Mouse (Mus musculus) liver, adult 2 months (tissue): ENCODE measurements around the gene Il6st. TPM values are rescaled to one million over a fixed set of nuclear protein-coding genes. Genes with fewer than 3 reads are reported as not detected.

Source experiments
- DNase-seq: peaks from one replicate; pipeline ENCODE4 v3.0.0-alpha.2; 2011; ENCODE audit warnings: low read depth, low spot score; ENCODE audit errors: extremely low read depth
- H3K27ac ChIP-seq: fragments of 200-500 bp; replicated peaks from 2 replicates; pipeline ENCODE4 v1.5.1; 2012; ENCODE audit warnings: low read depth, mild to moderate bottlenecking, control low read depth, inconsistent platforms, low read length; ENCODE audit not compliant: insufficient read depth
- H3K27me3 ChIP-seq: fragments of 200-500 bp; 2 replicates; pipeline ENCODE4 v1.6.1; 2012; ENCODE audit warnings: mild to moderate bottlenecking, moderate library complexity, low read length, inconsistent platforms; ENCODE audit not compliant: control insufficient read depth, insufficient read depth
- H3K36me3 ChIP-seq: fragments of 200-500 bp; 2 replicates; pipeline ENCODE4 v1.6.1; 2012; ENCODE audit warnings: low read length, inconsistent platforms; ENCODE audit not compliant: control insufficient read depth, insufficient read depth
- H3K4me1 ChIP-seq: fragments of 200-500 bp; 2 replicates; pipeline ENCODE4 v1.6.1; 2011; ENCODE audit warnings: low read length; ENCODE audit not compliant: control insufficient read depth, insufficient read depth
- H3K4me3 ChIP-seq: fragments of 200-500 bp; 2 replicates; pipeline ENCODE4 v1.5.1; 2011; ENCODE audit warnings: low read depth, mild to moderate bottlenecking, control low read depth, low read length, moderate library complexity; ENCODE audit not compliant: insufficient read depth
- H3K79me2 ChIP-seq: fragments of 200-500 bp; 2 replicates; pipeline ENCODE4 v1.6.1; 2012; ENCODE audit warnings: inconsistent platforms, mild to moderate bottlenecking, low read length, moderate library complexity; ENCODE audit not compliant: control insufficient read depth, insufficient read depth
- H3K9ac ChIP-seq: fragments of 200-500 bp; 2 replicates; pipeline ENCODE4 v1.6.1; 2012; ENCODE audit warnings: low read depth, mild to moderate bottlenecking, control low read depth, inconsistent platforms, low read length
- CTCF ChIP-seq: fragments of 200-500 bp; IDR thresholded peaks from 2 replicates; pipeline ENCODE4 v1.5.1; 2011; ENCODE audit warnings: low read depth, low read length, control low read depth
- POLR2A ChIP-seq: fragments of 200-500 bp; IDR thresholded peaks from 2 replicates; pipeline ENCODE4 v1.6.1; 2011; ENCODE audit warnings: low read length, control low read depth; ENCODE audit not compliant: insufficient read depth; ENCODE audit errors: extremely low read depth
- WGBS: fragments of 180-500 bp; shearing (Covaris S2); methylation state at CpG from one replicate; pipeline ENCODE4 v1.1.7; 2018; 5-methylcytosine and 5-hydroxymethylcytosine counted together
- polyA plus RNA-seq: library from polyadenylated mRNA; depleted of rRNA; stranded (reverse); fragments of >200 nt; gene quantifications from 2 replicates; pipeline ENCODE4 v1.2.3, GENCODE M21; 2012
- total RNA-seq: library from RNA; depleted of rRNA; stranded (reverse); fragments of >200 nt; gene quantifications from 2 replicates; pipeline ENCODE4 v1.2.3, GENCODE M21; 2014

Il6st gene
- total and polyA plus RNA-seq, 2 experiments, result 18.9 to 70.2 TPM

- Histone ChIP-seq H3K9ac (peak overlapping the region; percentile 98), H3K27me3 (no peaks in the 10 kb centered on the region), H3K4me3 (peak overlapping the region; percentile 99), H3K79me2 (peaks cover 26% of the 10 kb centered on the region; the same call in 1 of the 2 replicates), H3K27ac (peak overlapping the region; percentile 100), H3K4me1 (peaks cover 17% of the 10 kb centered on the region), H3K36me3 (no peaks in the 10 kb centered on the region)
- WGBS, result 3% methylated on average over 17 of the region's 17 CpGs
- TF ChIP-seq POLR2A, result no peak
- no peak for TF ChIP-seq CTCF
- DNase-seq, result peak; percentile 91
These were observed 500 bp upstream of the Il6st start for GRCm38 (mm10) chr13:112463337-112463802.

GRCm38 (mm10) chr13:112464626-112465287, 887 bp downstream of the Il6st start:
- Histone ChIP-seq H3K27me3 (no peaks in the 10 kb centered on the region), H3K36me3 (no peaks in the 10 kb centered on the region), H3K9ac (peak overlapping the region; percentile 100), H3K4me3 (peak overlapping the region; percentile 99), H3K27ac (peak overlapping the region; percentile 100), H3K79me2 (peaks cover 32% of the 10 kb centered on the region; the same call in 1 of the 2 replicates), H3K4me1 (peaks cover 22% of the 10 kb centered on the region)
- TF ChIP-seq POLR2A (no peak), CTCF (no peak)
- peak; percentile 80 for DNase-seq
- under 1% methylated on average over 18 of the region's 18 CpGs for WGBS

GRCm38 (mm10) chr13:112465585-112465984, 1.7 kb downstream of the Il6st start:
- peak overlapping the region; percentile 55 for H3K27ac ChIP-seq
- H3K79me2 ChIP-seq, result peaks cover 32% of the 10 kb centered on the region; the same call in 1 of the 2 replicates
- TF ChIP-seq POLR2A, result no peak
- no peak for TF ChIP-seq CTCF
- no peak for DNase-seq
- H3K9ac ChIP-seq, result peak overlapping the region; percentile 62
- H3K4me3 ChIP-seq, result peak overlapping the region; percentile 99
- WGBS, result 9% methylated on average over 2 of the region's 2 CpGs
- peaks cover 27% of the 10 kb centered on the region for H3K4me1 ChIP-seq
- H3K27me3 ChIP-seq, result no peaks in the 10 kb centered on the region
- no peaks in the 10 kb centered on the region for H3K36me3 ChIP-seq

GRCm38 (mm10) chr13:112466136-112466945, 2.5 kb downstream of the Il6st start:
- DNase-seq, result peak; percentile 71
- Histone ChIP-seq H3K9ac (peak overlapping the region; percentile 40), H3K36me3 (no peaks in the 10 kb centered on the region), H3K27ac (peak overlapping the region; percentile 37), H3K27me3 (no peaks in the 10 kb centered on the region), H3K4me3 (peak overlapping the region; percentile 99), H3K4me1 (peaks cover 32% of the 10 kb centered on the region), H3K79me2 (peaks cover 32% of the 10 kb centered on the region; the same call in 1 of the 2 replicates)
- 24% methylated on average over 19 of the region's 19 CpGs for WGBS
- TF ChIP-seq CTCF, result no peak

- no peak for DNase-seq
- no peak for TF ChIP-seq POLR2A
- no peak for TF ChIP-seq CTCF
- H3K27me3 ChIP-seq, result no peaks in the 10 kb centered on the region
- peaks cover 37% of the 10 kb centered on the region for H3K4me1 ChIP-seq
- peak overlapping the region; percentile 32; the same call in 1 of the 2 replicates for H3K9ac ChIP-seq
- WGBS, result 14% methylated on average over 3 of the region's 3 CpGs
- H3K4me3 ChIP-seq, result peak overlapping the region; percentile 99; the same call in 1 of the 2 replicates
- peaks cover 36% of the 10 kb centered on the region for H3K79me2 ChIP-seq
- no peaks in the 10 kb centered on the region for H3K36me3 ChIP-seq
- H3K27ac ChIP-seq, result peak overlapping the region; percentile 37
These were observed 3.0 kb downstream of the Il6st start for GRCm38 (mm10) chr13:112466946-112467255.
